Mouse (Mus musculus) CH12.LX (cell line): ENCODE measurements around the gene Popdc3.

Source experiments
- CTCF ChIP-seq, 2 experiments: IDR thresholded peaks in 1 of 2; conservative IDR thresholded peaks in 1 of 2; 2 replicates each; pipeline ENCODE4 v1.5.1; 2011 to 2012; ENCODE audit warnings: low read depth in 2 of 2, low read length in 2 of 2, improper control_type of control experiment in 1 of 2, inconsistent platforms in 1 of 2, mild to moderate bottlenecking in 1 of 2, moderate library complexity in 1 of 2
- EP300 ChIP-seq: IDR thresholded peaks from 2 replicates; pipeline ENCODE4 v1.6.1; 2011; ENCODE audit warnings: low read length, improper control_type of control experiment
- MXI1 ChIP-seq: IDR thresholded peaks from 2 replicates; pipeline ENCODE4 v1.6.1; 2011; ENCODE audit warnings: mild to moderate bottlenecking, low read depth, low read length, improper control_type of control experiment
- POLR2A ChIP-seq: IDR thresholded peaks from 2 replicates; pipeline ENCODE4 v1.6.1; 2011; ENCODE audit warnings: low read depth, mild to moderate bottlenecking, improper control_type of control experiment, low read length
- POLR2AphosphoS2 ChIP-seq: IDR thresholded peaks from 2 replicates; pipeline ENCODE4 v1.6.1; 2011; ENCODE audit warnings: low read depth, low read length, improper control_type of control experiment
- ZNF384 ChIP-seq: IDR thresholded peaks from 2 replicates; pipeline ENCODE4 v1.6.1; 2012; ENCODE audit warnings: low read depth, low read length, improper control_type of control experiment, inconsistent platforms

DNA sequence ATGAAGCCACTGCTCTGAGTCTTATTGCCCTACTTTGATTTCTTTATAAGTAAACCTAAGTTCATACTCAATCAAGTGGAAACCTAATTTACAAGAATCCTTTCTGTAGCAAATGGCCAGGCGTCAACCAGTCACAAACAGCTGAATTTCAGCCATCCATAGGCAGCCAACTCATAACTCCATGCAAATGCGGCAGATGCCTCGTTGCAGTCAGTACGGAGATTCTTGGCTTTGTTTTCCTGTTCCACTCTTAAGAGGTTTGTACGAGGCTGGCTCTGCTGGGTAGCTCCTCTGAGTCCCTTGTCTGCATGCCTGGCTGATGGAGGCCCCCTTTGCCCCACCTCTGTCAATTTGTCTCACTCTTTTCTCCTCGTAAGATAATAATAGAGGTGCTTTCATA is 120.6 kb downstream of the Popdc3 start:
- TF ChIP-seq EP300 (no peak), MXI1 (no peak), ZNF384 (no peak), CTCF (conservative IDR thresholded peaks at IDR 0.05 in 1 of 2, IDR thresholded peaks at IDR 0.05 in 1 of 2; ENCODE audit: low read depth in 2 of 2, low read length in 2 of 2) (no peak), POLR2A (no peak), POLR2AphosphoS2 (no peak)
